Mouse (Mus musculus) liver, postnatal 0 days (tissue): ENCODE results near the gene Hcn1.

ENCODE experiments used
- CTCF ChIP-seq: sonication (generic); IDR thresholded peaks from 2 replicates; pipeline ENCODE4 v1.5.1; 2016; ENCODE audit warnings: antibody characterized with exemption, low read depth
- EP300 ChIP-seq: IDR thresholded peaks from 2 replicates; pipeline ENCODE4 v1.6.1; 2016; ENCODE audit warnings: antibody characterized with exemption, low read depth, mild to moderate bottlenecking

DNA sequence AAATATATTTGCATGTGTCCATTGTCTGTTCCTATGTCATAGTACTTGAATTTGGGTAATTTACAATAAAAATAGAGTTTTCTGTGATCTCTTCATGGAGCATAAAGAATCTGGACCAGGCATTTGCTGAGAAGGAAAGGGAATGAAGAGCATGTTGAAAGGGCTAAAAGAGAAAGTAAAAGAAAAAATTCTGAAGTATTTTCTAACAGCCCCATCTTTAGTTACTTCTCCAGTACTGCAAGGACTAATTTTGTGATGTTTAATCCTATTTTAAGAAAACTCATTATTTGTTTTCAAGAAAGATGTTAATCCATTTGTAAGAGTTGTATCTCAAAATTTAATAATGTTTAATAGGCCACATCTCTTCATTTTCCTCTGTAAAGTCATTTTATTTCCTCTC lies 198.9 kb downstream of the Hcn1 start:
- TF ChIP-seq CTCF (no peak), EP300 (no peak)
